Mouse (Mus musculus) erythroblast, embryonic 14.5 days (primary cell): ENCODE measurements at regions not wholly inside any gene's neighbourhood (a gene's known extent, or its start where the extent isn't known, plus 50 kb on each side); places are given as distances from the start of the nearest gene placed in this dataset.

Experiments
- H3K27me3 ChIP-seq: 2 replicates; pipeline ENCODE4 v1.6.1; 2012; ENCODE audit warnings: inconsistent platforms; ENCODE audit not compliant: control insufficient read depth
- H3K36me3 ChIP-seq: 2 replicates; pipeline ENCODE4 v1.6.1; 2012; ENCODE audit warnings: mild to moderate bottlenecking, inconsistent platforms; ENCODE audit not compliant: control insufficient read depth
- H3K4me1 ChIP-seq: 2 replicates; pipeline ENCODE4 v1.6.1; 2012; ENCODE audit warnings: inconsistent platforms; ENCODE audit not compliant: control insufficient read depth
- H3K4me3 ChIP-seq: replicated peaks from 2 replicates; pipeline ENCODE3; 2012; ENCODE audit warnings: moderate library complexity, mild to moderate bottlenecking, inconsistent platforms
- H3K9me3 ChIP-seq: 2 replicates; pipeline ENCODE4 v1.6.1; 2012; ENCODE audit warnings: low read length, inconsistent platforms, mixed read lengths; ENCODE audit not compliant: control insufficient read depth
- GATA1 ChIP-seq: IDR thresholded peaks from 2 replicates; pipeline ENCODE4 v1.6.1; 2012; ENCODE audit warnings: low read length, inconsistent platforms, mixed read lengths
- TAL1 ChIP-seq: IDR thresholded peaks from 3 replicates; pipeline ENCODE4 v1.6.1; 2012; ENCODE audit warnings: low read length, inconsistent platforms, mixed read lengths

GRCm38 (mm10) chr4:152724026-152724425, 246.4 kb upstream of the Kcnab2 start:
- H3K9me3 ChIP-seq, result peaks cover 75% of the 10 kb centered on the region
- H3K27me3 ChIP-seq, result no peaks in the 10 kb centered on the region; the same call in 1 of the 2 replicates
- no peak for TF ChIP-seq GATA1
- no peak for TF ChIP-seq TAL1
- no peaks in the 10 kb centered on the region for H3K4me1 ChIP-seq
- H3K4me3 ChIP-seq, result no peak overlapping the region
- no peaks in the 10 kb centered on the region for H3K36me3 ChIP-seq

GRCm38 (mm10) chr4:152720528-152720927, 242.9 kb upstream of the Kcnab2 start:
- Histone ChIP-seq H3K4me1 (no peaks in the 10 kb centered on the region), H3K27me3 (no peaks in the 10 kb centered on the region; the same call in 1 of the 2 replicates), H3K9me3 (peaks cover 79% of the 10 kb centered on the region), H3K4me3 (no peak overlapping the region), H3K36me3 (no peaks in the 10 kb centered on the region)
- no peak for TF ChIP-seq GATA1
- TF ChIP-seq TAL1, result no peak

GRCm38 (mm10) chr4:152719416-152720127, 241.9 kb upstream of the Kcnab2 start:
- no peaks in the 10 kb centered on the region for H3K4me1 ChIP-seq
- no peak overlapping the region for H3K4me3 ChIP-seq
- TF ChIP-seq GATA1, result no peak
- TF ChIP-seq TAL1, result no peak
- no peaks in the 10 kb centered on the region; the same call in 1 of the 2 replicates for H3K27me3 ChIP-seq
- H3K9me3 ChIP-seq, result peaks cover 78% of the 10 kb centered on the region
- no peaks in the 10 kb centered on the region for H3K36me3 ChIP-seq

GRCm38 (mm10) chr4:152710339-152710738, 232.7 kb upstream of the Kcnab2 start:
- Histone ChIP-seq H3K4me1 (no peaks in the 10 kb centered on the region), H3K9me3 (peaks cover 71% of the 10 kb centered on the region), H3K36me3 (no peaks in the 10 kb centered on the region)

GRCm38 (mm10) chr4:152700217-152700616, 222.5 kb upstream of the Kcnab2 start:
- TF ChIP-seq TAL1, result no peak
- no peak for TF ChIP-seq GATA1
- H3K9me3 ChIP-seq, result peaks cover 68% of the 10 kb centered on the region
- no peaks in the 10 kb centered on the region for H3K27me3 ChIP-seq
- no peaks in the 10 kb centered on the region for H3K4me1 ChIP-seq
- H3K4me3 ChIP-seq, result no peak overlapping the region
- H3K36me3 ChIP-seq, result no peaks in the 10 kb centered on the region

More at GRCm38 (mm10) chr4:152710339-152710738, 232.7 kb upstream of the Kcnab2 start:
- no peak overlapping the region for H3K4me3 ChIP-seq
- TF ChIP-seq TAL1 (no peak), GATA1 (no peak)
- no peaks in the 10 kb centered on the region for H3K27me3 ChIP-seq

- TF ChIP-seq GATA1, result no peak
- Histone ChIP-seq H3K36me3 (no peaks in the 10 kb centered on the region), H3K4me1 (no peaks in the 10 kb centered on the region), H3K27me3 (no peaks in the 10 kb centered on the region; the same call in 1 of the 2 replicates), H3K9me3 (peaks cover 72% of the 10 kb centered on the region), H3K4me3 (no peak overlapping the region)
These were observed 219.7 kb upstream of the Kcnab2 start for GRCm38 (mm10) chr4:152697247-152697960.

GRCm38 (mm10) chr4:152691735-152692134, 214.1 kb upstream of the Kcnab2 start:
- H3K36me3 ChIP-seq, result no peaks in the 10 kb centered on the region
- no peak for TF ChIP-seq GATA1
- TF ChIP-seq TAL1, result no peak
- H3K4me1 ChIP-seq, result no peaks in the 10 kb centered on the region
- H3K9me3 ChIP-seq, result peaks cover 77% of the 10 kb centered on the region
- no peak overlapping the region for H3K4me3 ChIP-seq
- H3K27me3 ChIP-seq, result no peaks in the 10 kb centered on the region; the same call in 1 of the 2 replicates

GRCm38 (mm10) chr4:152691302-152691701, 213.6 kb upstream of the Kcnab2 start:
- Histone ChIP-seq H3K4me1 (no peaks in the 10 kb centered on the region), H3K27me3 (no peaks in the 10 kb centered on the region; the same call in 1 of the 2 replicates), H3K9me3 (peaks cover 76% of the 10 kb centered on the region), H3K4me3 (no peak overlapping the region), H3K36me3 (no peaks in the 10 kb centered on the region)
- no peak for TF ChIP-seq GATA1
- TF ChIP-seq TAL1, result no peak

GRCm38 (mm10) chr4:152690766-152691165, 213.1 kb upstream of the Kcnab2 start:
- Histone ChIP-seq H3K9me3 (peaks cover 76% of the 10 kb centered on the region), H3K36me3 (no peaks in the 10 kb centered on the region), H3K4me1 (no peaks in the 10 kb centered on the region), H3K27me3 (no peaks in the 10 kb centered on the region; the same call in 1 of the 2 replicates), H3K4me3 (no peak overlapping the region)
- no peak for TF ChIP-seq GATA1
- TF ChIP-seq TAL1, result no peak
